Mouse (Mus musculus) liver, adult (tissue): ENCODE data around the gene Ppp1r13l.

Experiments
- GATA4 ChIP-seq: IDR thresholded peaks from 2 replicates; pipeline ENCODE4 v1.6.1; 2014; ENCODE audit warnings: mild to moderate bottlenecking, low read length; ENCODE audit not compliant: insufficient replicate concordance

Ppp1r13l gene

GRCm38 (mm10) chr7:19359299-19359891 lies at the start of gene Ppp1r13l, which contains the start of gene Cd3eap:
Gene Ppp1r13l, plus strand, starts transcription at chr7:19359749.
Gene Cd3eap, minus strand, starts transcription at chr7:19359483.
- no peak for TF ChIP-seq GATA4

DNA sequence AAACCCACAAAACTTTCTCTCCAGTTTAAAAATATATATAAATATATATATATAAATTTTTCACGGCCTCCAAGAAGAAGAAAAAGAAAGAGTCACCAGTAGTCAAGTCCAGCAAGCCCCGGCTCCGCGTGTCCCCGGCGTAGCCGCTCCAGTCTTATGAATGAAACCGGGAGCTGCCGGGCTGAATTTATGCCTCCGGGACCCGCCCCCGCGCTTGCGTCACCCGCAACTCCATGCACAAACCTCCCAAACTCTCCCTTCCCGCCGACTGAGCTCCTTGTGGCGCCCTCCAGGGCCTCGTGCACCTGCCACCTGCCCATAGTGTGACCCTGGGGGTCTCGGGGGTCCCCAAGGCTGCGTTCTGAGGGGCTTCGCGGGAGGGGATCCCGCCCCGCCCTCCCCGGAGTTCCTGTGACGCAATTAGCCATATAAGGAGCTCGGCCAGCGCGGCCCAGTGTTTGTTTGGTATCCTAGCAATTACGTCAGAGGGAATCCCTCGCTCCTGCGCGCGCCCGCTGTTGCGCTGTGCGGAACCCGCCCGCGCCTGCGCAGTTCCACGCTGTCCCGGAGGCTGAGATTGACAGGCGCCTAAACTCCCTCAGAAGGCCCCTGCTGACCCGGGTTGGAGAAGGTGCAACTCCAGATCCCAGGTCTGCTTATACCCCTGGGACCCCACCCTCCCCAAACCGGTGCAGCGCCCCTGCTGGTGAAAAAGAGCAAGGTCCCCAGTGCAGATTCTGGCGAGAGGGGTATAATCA lies 49.5 kb upstream of the Ppp1r13l start, which contains the start of gene Fosb:
TSS of gene Fosb (minus strand) at position 168 of the 758 bp plus-strand sequence.
- TF ChIP-seq GATA4: no peak

DNA sequence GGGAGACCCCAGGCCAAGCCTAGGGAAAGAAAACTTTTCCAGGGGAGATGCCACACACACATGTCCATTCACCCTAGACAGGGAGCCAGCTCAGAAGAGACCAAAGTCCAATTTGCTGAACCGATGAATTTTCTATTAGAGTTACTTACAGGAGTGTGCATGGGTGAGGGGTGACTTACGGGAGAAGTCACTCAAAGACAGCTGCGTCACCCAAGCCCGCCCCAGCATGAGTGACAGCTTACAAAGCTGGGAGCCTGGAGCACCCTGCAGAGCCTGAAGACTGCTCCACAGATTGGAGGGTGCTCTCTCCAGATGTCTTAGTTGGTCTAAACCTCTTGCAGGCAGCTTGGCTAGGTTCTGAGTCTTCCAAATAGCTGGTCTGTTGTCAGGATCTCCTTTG lies 47.6 kb upstream of the Ppp1r13l start:
- no peak for TF ChIP-seq GATA4

DNA sequence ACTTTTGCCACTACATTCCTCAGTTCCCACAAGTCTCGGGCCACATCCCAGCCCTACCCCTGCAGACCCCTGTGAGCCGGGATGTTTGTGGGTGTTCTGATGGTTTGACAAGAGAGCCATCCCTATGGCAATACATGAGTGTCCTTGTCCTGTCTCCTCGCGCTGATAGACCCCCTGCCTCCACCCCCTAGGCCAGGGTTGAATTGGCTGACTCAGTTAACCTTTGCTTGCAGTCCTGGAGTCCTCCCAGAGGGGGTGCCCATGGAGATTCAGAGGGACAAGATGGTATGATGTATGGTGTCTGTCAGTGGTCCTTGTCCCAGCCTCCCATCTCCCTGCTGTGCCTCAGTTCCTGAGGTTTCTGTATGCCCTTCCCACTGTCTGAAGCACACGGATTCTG lies 45.5 kb upstream of the Ppp1r13l start:
- no peak for TF ChIP-seq GATA4

GRCm38 (mm10) chr7:19316451-19317161 lies 42.9 kb upstream of the Ppp1r13l start:
- no peak for TF ChIP-seq GATA4

- no peak for TF ChIP-seq GATA4
Observed at GRCm38 (mm10) chr7:19318201-19318600, 41.3 kb upstream of the Ppp1r13l start.

- no peak for TF ChIP-seq GATA4
Observed at GRCm38 (mm10) chr7:19318676-19319075, 40.9 kb upstream of the Ppp1r13l start.

- TF ChIP-seq GATA4: no peak
Observed at GRCm38 (mm10) chr7:19319458-19319857, 40.1 kb upstream of the Ppp1r13l start.

- TF ChIP-seq GATA4: peak; percentile 16; the same call in 1 of the 2 replicates
Observed at GRCm38 (mm10) chr7:19319906-19320305, 39.6 kb upstream of the Ppp1r13l start.

DNA sequence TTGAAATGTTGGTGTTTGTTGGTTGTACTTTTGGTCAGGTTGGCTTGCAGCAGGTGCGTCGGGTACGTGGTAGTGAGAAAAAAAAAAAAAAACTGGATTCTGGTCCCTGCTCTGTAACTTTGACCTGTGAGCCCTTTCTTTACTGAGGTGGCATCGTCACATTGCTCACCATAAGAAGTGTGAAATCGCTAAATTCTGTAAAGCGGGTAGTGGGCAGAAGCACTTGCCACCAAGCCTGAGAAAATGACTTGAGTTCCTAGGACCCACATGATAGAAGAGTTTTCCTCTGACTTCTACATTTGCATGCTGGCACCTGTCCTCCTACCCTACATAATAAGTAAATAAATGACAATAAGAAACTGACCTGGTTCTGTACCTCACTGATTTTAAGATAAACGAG lies 38.9 kb upstream of the Ppp1r13l start:
- TF ChIP-seq GATA4: no peak

GRCm38 (mm10) chr7:19321464-19321863 lies 38.1 kb upstream of the Ppp1r13l start:
- no peak for TF ChIP-seq GATA4

GRCm38 (mm10) chr7:19322489-19322888 lies 37.1 kb upstream of the Ppp1r13l start:
- no peak for TF ChIP-seq GATA4

GRCm38 (mm10) chr7:19324221-19324620 lies 35.3 kb upstream of the Ppp1r13l start:
- no peak for TF ChIP-seq GATA4

DNA sequence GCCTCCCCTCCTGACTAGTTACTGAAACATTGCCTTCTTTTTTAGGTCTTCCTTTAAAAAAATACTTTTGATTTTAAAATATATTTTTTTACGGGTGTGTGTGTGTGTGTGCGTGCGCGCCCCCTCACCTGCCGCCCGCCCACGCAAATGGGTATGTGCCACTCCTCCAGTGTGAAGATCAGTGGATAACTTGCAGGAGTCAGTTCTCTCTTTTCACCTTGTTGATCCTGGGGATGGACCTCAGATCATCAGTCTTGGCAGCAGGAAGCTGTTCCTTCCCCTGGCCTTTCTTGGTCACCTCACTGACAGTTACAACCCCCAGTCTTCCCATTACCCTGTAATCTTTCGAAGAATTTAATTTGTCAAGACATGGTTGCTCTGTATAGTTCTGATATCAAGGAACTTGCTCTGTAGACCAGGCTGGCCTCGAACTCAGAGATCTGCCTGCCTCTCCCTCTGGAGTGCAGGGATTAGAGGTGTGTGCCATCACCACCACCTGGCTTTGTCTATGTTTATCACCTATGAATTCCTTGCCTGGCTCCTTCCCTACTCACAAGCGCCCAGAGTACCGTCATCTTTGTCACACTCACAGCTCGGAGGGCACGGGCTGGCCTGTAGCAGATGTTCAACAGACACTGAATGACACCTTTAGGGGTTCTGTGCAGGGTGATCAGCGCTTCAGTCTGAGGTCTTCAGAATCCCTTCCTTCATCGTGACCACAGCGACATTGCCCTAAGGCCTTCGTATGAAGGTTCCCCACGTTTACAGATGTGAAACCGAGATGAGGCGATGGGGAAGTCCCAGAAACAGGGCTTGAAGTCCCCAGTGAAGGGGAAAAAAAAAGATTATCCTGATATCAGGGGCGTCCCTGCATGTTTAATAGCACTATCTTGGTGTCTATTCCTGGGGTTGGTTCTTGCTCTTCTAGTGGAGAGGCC lies 34.0 kb upstream of the Ppp1r13l start:
- TF ChIP-seq GATA4: no peak

DNA sequence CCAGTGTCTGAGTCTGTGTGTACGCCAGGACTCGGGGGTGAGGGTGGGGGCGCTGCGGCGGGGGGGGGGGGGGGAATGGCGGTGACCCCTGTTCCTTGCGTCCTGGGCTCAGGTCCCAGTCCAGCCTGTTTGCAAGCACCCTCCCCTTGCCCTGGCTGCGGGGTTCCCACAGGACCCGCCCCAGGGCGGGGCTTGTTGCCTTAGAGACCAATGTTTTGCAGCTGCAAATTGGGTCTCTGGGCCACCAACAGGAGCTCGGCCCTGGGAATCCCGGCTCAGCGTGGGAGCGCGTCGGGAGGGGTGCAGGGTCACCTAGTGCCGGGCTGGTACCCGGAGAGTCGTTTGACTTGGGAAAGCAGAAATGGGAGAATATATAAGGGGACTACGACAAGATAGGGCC lies 33.2 kb upstream of the Ppp1r13l start:
- TF ChIP-seq GATA4: no peak
